Mouse (Mus musculus) midbrain, embryonic 16.5 days (tissue): Measurements from ENCODE around the gene 2700049A03Rik. TPM values are rescaled to one million over a fixed set of nuclear protein-coding genes. Genes with fewer than 3 reads are reported as not detected.
A peak's percentile ranks its signal among the peaks of the same experiment; 100 is the strongest.

Experiments
- ATAC-seq: fragments of 200-750 bp; cut with Nextera tagmentation; 2 replicates; pipeline ENCODE4 v1.8.0; 2017; ENCODE audit warnings: moderate TSS enrichment
- H3K27ac ChIP-seq: fragments of 300-500 bp; sonication (generic); 2 replicates; pipeline ENCODE4 v1.5.1; 2014; ENCODE audit warnings: mild to moderate bottlenecking, low read length, mixed read lengths
- H3K27me3 ChIP-seq: fragments of 300-500 bp; sonication (generic); 2 replicates; pipeline ENCODE4 v1.6.1; 2014; ENCODE audit warnings: low read depth, low read length, mixed read lengths; ENCODE audit not compliant: control insufficient read depth, insufficient read depth
- H3K36me3 ChIP-seq: fragments of 300-500 bp; sonication (generic); 2 replicates; pipeline ENCODE4 v1.6.1; 2014; ENCODE audit warnings: mild to moderate bottlenecking, low read length, moderate library complexity, mixed read lengths; ENCODE audit not compliant: control insufficient read depth, insufficient read depth
- H3K4me1 ChIP-seq: fragments of 300-500 bp; sonication (generic); 2 replicates; pipeline ENCODE4 v1.6.1; 2014; ENCODE audit warnings: mild to moderate bottlenecking, low read length, mixed read lengths; ENCODE audit not compliant: control insufficient read depth, insufficient read depth
- H3K4me2 ChIP-seq: fragments of 300-500 bp; sonication (generic); 2 replicates; pipeline ENCODE4 v1.6.1; 2014; ENCODE audit warnings: mild to moderate bottlenecking, low read length, mixed read lengths
- H3K4me3 ChIP-seq: fragments of 300-500 bp; sonication (generic); 2 replicates; pipeline ENCODE4 v1.5.1; 2014; ENCODE audit warnings: low read depth, mild to moderate bottlenecking, low read length, moderate library complexity, mixed read lengths
- H3K9ac ChIP-seq: fragments of 300-500 bp; sonication (generic); 2 replicates; pipeline ENCODE4 v1.6.1; 2014; ENCODE audit warnings: low read depth, low read length, mixed read lengths
- H3K9me3 ChIP-seq: fragments of 300-500 bp; sonication (generic); replicated peaks from 2 replicates; pipeline ENCODE4 v1.6.1; 2014; ENCODE audit warnings: mild to moderate bottlenecking, low read length, mixed read lengths; ENCODE audit not compliant: control insufficient read depth, poor library complexity, severe bottlenecking
- WGBS: fragments of 180-500 bp; shearing (Covaris S2); extraction: QIAGEN DNeasy Blood & Tissue Kit; methylation state at CpG from one replicate; pipeline ENCODE4 v1.1.7; 2014; 5-methylcytosine and 5-hydroxymethylcytosine counted together
- polyA plus RNA-seq: library from polyadenylated mRNA; unstranded; fragments of >200 nt; fragmentation: Nextera tagmentation; extraction: Ambion mirVana; gene quantifications from 2 replicates; pipeline ENCODE4 v1.2.1, GENCODE M21; 2015

Gene 2700049A03Rik
- polyA plus RNA-seq, 1 experiment from 2014 or later: 11.1 TPM

DNA sequence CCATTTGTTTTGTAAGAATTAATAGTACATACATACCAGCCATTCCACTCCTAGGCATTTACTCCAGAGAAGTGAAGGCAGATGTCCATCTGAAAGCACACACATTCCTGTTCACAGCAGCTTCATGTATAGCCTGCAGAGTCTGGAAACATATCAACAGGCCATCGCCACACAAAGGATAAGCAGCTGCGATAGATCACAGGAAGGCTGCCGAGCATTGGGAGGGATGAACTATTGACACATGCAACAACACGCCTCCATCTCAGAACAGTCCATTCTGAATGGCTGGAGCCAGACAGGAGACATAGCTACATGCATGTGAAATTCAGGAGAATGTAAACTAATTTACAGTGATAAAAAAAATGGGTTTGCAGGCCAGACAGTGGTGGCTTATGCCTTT is 127.6 kb downstream of the 2700049A03Rik start:
- H3K4me3 ChIP-seq: no peak overlapping the region
- no peak overlapping the region for H3K27ac ChIP-seq
- 84% methylated on average over 4 of the region's 4 CpGs for WGBS
- ATAC-seq: no peak
- no peak overlapping the region for H3K4me2 ChIP-seq
- H3K9ac ChIP-seq: no peak overlapping the region
- H3K27me3 ChIP-seq: no peaks in the 10 kb centered on the region
- no peaks in the 10 kb centered on the region for H3K36me3 ChIP-seq
- peaks cover 6% of the 10 kb centered on the region; the same call in 1 of the 2 replicates for H3K9me3 ChIP-seq
- H3K4me1 ChIP-seq: no peaks in the 10 kb centered on the region

DNA sequence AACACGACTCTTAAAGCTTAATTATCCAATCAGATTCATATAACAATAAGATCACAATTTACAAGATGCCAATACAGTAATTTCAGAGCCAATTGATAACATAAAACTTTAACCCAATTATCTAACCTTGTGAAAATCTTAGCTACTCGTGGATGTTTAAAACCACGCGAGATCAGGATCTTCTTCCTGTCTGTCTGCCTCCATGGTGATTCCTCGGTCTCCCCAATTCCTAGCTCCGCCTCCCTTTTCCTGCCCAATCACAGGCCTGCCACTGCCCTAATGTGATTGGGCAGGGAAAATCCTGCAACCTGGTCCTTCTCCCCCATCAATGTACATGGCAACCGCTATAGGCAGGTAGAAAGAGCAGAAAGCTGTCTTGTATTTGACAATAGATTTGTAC is 132.7 kb downstream of the 2700049A03Rik start:
- Histone ChIP-seq H3K4me1 (no peaks in the 10 kb centered on the region), H3K36me3 (no peaks in the 10 kb centered on the region), H3K4me2 (no peak overlapping the region), H3K9ac (no peak overlapping the region), H3K9me3 (no peaks in the 10 kb centered on the region), H3K27me3 (no peaks in the 10 kb centered on the region), H3K27ac (no peak overlapping the region), H3K4me3 (no peak overlapping the region)
- 91% methylated on average over 7 of the region's 7 CpGs for WGBS
- no peak for ATAC-seq

DNA sequence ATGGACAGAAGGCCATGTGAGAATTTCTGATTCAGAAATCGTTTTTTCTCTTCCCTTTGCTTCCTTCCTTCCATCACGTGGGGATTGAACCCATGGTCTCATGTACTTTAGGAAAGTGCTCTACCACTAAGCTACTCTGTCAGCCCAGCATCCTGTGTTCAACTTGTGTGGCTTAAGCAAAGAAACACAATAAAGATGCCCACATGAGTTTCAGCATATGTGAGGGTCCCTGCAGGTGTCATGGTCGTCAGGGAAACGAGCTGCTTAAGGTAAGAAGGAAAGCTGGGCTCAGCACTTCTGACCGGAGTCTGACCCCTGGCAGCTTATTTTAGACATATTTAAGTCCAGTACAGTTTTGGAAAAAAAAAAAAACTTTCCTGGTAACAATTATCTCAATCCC is 134.5 kb downstream of the 2700049A03Rik start:
- 71% methylated on average over 5 of the region's 5 CpGs for WGBS
- ATAC-seq: no peak
- Histone ChIP-seq H3K9ac (no peak overlapping the region), H3K27ac (no peak overlapping the region), H3K4me3 (no peak overlapping the region), H3K9me3 (no peaks in the 10 kb centered on the region), H3K4me2 (no peak overlapping the region), H3K4me1 (no peaks in the 10 kb centered on the region), H3K36me3 (no peaks in the 10 kb centered on the region), H3K27me3 (no peaks in the 10 kb centered on the region)

DNA sequence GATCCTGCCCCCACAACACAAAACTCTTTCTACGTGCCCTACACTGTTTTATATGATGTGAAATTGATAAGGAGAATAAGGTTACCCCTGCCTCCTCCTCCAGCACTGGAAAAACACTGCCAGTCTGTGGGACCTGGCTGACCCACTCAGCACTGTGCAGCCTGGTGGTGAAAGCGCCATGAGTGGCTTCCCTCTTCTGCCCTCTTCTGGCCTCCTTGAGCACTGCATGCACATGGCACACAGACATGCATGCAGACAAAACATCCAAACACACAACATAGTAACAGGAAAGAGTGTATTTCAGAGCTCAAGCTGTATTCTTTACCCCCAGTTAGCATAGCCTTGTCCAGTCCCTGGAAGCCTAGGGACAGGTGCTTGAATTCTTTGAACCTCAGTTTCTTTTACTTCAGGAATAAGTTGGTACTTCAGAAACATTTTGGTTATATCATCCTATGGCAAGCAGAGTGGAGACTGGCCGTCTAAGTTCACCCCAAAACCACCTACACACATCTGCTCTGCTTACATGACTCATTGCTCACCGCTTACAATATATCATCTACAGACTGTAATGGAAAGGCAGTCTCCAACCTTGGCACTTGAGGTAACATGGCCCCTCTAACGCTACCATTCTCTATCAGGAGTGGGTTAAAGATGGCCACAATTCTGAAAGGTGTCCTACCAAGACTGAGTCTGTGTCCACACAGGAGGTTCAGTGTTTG is 138.0 kb downstream of the 2700049A03Rik start:
- H3K4me3 ChIP-seq: no peak overlapping the region
- H3K27me3 ChIP-seq: no peaks in the 10 kb centered on the region
- H3K4me1 ChIP-seq: peaks cover 3% of the 10 kb centered on the region
- ATAC-seq: no peak
- WGBS: 93% methylated on average over 5 of the region's 5 CpGs
- H3K27ac ChIP-seq: no peak overlapping the region
- H3K9ac ChIP-seq: no peak overlapping the region
- H3K9me3 ChIP-seq: no peaks in the 10 kb centered on the region
- no peak overlapping the region for H3K4me2 ChIP-seq
- H3K36me3 ChIP-seq: no peaks in the 10 kb centered on the region

DNA sequence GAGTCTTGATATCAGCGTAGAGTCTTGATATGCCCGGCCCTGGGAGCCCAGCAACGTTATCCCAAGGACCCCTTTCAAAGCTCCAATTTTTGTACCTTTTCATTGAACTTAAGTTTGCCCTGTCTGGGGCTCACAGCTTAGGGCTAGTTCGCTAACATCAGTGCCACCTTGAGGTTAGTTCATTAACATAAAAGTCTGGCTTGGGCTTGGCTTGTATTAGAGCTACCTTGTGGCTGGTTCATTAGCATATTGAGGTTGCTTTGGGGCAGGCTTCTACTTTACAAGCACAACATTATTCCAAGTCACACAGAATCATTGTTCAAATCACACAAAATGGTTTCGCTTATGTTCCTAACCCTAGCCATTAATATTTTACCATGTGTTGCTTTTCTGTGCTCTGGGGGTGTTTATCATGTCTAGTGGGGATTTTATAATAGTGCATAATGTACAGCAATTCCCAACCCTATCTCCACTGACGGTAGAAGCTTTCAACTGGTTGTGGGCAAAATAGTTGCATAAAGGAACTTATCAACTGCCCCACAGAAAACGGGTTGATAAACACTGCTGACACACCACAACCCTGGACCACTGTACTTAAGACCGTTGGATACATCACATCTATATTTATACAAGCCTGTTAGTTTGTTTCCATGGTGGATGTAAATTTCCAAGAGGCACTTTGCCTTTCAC is 139.4 kb downstream of the 2700049A03Rik start:
- Histone ChIP-seq H3K27ac (no peak overlapping the region), H3K9ac (no peak overlapping the region), H3K36me3 (no peaks in the 10 kb centered on the region), H3K4me3 (no peak overlapping the region), H3K4me2 (no peak overlapping the region), H3K27me3 (no peaks in the 10 kb centered on the region), H3K4me1 (peaks cover 8% of the 10 kb centered on the region), H3K9me3 (no peaks in the 10 kb centered on the region)
- 81% methylated on average over 8 of the region's 8 CpGs for WGBS
- ATAC-seq: no peak

DNA sequence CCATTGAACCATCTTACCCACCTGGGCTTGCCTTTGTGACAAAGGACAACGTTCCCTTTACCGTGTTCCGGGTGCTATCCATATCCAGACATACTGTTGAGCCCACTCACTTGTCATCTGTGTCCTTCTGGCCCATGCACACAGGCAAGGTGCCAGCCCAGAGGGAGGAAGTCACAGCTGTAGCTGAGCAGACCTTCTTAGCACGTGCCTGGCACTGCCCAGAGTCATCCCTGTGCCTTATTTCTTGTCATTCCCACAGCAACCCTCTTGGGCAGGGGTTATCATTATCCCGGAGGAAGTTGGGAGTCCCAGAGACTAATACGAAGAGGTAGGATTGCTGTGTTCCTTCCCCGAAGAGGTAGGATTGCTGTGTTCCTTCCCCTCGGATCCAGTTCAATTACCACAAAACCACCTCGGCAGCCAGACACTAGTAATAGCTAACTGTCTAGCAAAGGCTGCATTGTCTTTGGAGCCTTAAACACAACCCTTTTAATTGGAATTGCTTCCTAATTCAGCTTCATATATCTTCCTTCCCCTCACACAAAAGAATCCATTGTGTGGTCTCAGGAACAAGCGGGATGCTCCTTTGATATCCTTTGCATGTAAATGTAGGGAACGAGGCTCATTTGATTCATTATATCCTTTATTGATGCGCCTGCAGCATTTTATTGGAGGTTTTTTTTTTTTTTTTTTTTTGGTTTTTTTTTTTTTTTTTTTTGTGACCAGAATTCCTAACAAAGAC is 143.0 kb downstream of the 2700049A03Rik start:
- WGBS: 51% methylated on average over 12 of the region's 12 CpGs
- Histone ChIP-seq H3K4me3 (no peak overlapping the region), H3K36me3 (no peaks in the 10 kb centered on the region), H3K4me2 (no peak overlapping the region), H3K27me3 (no peaks in the 10 kb centered on the region), H3K27ac (peak overlapping the region; percentile 52; the same call in 1 of the 2 replicates), H3K9me3 (0 out of 2 replicates have a peak, but pooled peaks cover 2% of the 10 kb centered on the region), H3K9ac (peak overlapping the region; percentile 38; the same call in 1 of the 2 replicates), H3K4me1 (peaks cover 8% of the 10 kb centered on the region)
- ATAC-seq: peak; percentile 54; the same call in 1 of the 2 replicates

DNA sequence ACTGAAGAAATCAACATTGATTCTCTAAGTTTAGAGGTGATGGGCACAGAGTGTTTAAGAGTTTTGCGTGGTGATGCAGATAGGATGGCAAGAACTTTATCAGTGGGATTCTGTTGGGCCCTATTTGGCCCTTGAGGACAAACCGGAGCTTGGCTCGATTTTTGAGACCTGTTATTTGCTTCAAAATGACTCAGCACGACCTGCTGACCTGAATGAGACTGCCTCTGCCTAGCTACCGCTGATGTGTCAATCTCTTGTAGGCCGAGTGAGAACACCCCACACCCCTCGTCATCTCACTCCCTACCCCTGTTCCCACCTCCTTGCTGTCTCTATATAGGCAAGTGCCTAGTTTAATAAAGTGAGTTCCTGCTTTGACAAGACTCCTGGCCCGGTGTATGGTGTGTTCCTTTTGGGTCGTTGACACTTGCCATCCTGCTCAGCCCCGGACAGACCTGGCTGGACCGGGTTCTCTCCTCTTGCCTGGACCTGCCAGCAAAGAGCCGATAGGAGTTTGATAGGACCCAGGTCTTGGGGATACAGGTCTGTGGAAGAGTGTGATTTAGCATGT is 144.6 kb downstream of the 2700049A03Rik start:
- Histone ChIP-seq H3K4me2 (no peak overlapping the region), H3K36me3 (no peaks in the 10 kb centered on the region), H3K9ac (no peak overlapping the region), H3K4me1 (peaks cover 8% of the 10 kb centered on the region), H3K4me3 (no peak overlapping the region), H3K9me3 (0 out of 2 replicates have a peak, but pooled peaks cover 2% of the 10 kb centered on the region), H3K27me3 (no peaks in the 10 kb centered on the region), H3K27ac (no peak overlapping the region)
- 88% methylated on average over 12 of the region's 12 CpGs for WGBS
- ATAC-seq: no peak

DNA sequence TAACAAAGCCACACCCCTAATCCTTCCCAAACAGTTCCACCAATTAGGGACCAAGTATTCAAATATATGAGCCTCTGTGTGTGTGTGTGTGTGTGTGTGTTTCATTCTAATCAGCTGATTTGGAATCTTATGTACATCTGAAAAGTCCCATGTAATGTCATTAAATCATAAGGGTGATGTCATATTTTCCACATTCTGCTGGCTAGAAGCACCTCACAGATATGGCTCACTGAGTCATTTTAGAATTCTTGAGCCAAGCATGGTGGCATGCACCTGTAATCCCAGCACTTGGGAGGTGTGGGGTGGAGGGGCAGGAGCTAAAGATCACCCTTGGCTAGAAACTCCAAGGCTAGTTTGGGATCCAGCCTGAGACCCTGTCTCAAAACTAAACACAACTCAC is 148.8 kb downstream of the 2700049A03Rik start:
- no peak for ATAC-seq
- H3K27me3 ChIP-seq: no peaks in the 10 kb centered on the region
- H3K36me3 ChIP-seq: no peaks in the 10 kb centered on the region
- H3K4me1 ChIP-seq: 0 out of 2 replicates have a peak, but pooled peaks cover 2% of the 10 kb centered on the region
- H3K9me3 ChIP-seq: 0 out of 2 replicates have a peak, but pooled peaks cover 2% of the 10 kb centered on the region
- no peak overlapping the region for H3K9ac ChIP-seq
- H3K4me3 ChIP-seq: no peak overlapping the region
- H3K27ac ChIP-seq: no peak overlapping the region
- no peak overlapping the region for H3K4me2 ChIP-seq
